Mouse (Mus musculus) small intestine, adult 2 months (tissue): ENCODE results near the gene Lrig2. TPM values are rescaled to one million over a fixed set of nuclear protein-coding genes. Genes with fewer than 3 reads are reported as not detected.
A peak's percentile ranks its signal among the peaks of the same experiment; 100 is the strongest.

Source experiments
- H3K27ac ChIP-seq: fragments of 200-500 bp; 2 replicates; pipeline ENCODE4 v1.5.1; 2012; ENCODE audit warnings: low read depth, low read length, control low read depth, inconsistent platforms; ENCODE audit not compliant: insufficient read depth
- H3K27me3 ChIP-seq: fragments of 200-500 bp; 2 replicates; pipeline ENCODE4 v1.6.1; 2012; ENCODE audit warnings: mild to moderate bottlenecking, moderate library complexity, low read length, inconsistent platforms; ENCODE audit not compliant: control insufficient read depth, insufficient read depth
- H3K36me3 ChIP-seq: fragments of 200-500 bp; 2 replicates; pipeline ENCODE4 v1.6.1; 2012; ENCODE audit warnings: mild to moderate bottlenecking, low read length, control low read depth, inconsistent platforms; ENCODE audit not compliant: control insufficient read depth, insufficient read depth
- H3K4me1 ChIP-seq: fragments of 200-500 bp; 2 replicates; pipeline ENCODE4 v1.6.1; 2012; ENCODE audit warnings: low read length, inconsistent platforms, mixed read lengths; ENCODE audit not compliant: control insufficient read depth, insufficient read depth, insufficient read length
- H3K4me3 ChIP-seq: fragments of 200-500 bp; 2 replicates; pipeline ENCODE4 v1.5.1; 2012; ENCODE audit warnings: low read depth, mild to moderate bottlenecking, control low read depth, inconsistent platforms, low read length, moderate library complexity
- CTCF ChIP-seq: fragments of 200-500 bp; IDR thresholded peaks from 2 replicates; pipeline ENCODE4 v1.5.1; 2012; ENCODE audit warnings: low read depth, mild to moderate bottlenecking, control low read depth, inconsistent platforms, low read length, moderate library complexity, mixed read lengths; ENCODE audit not compliant: insufficient replicate concordance, insufficient read length; ENCODE audit errors: extremely low read depth
- POLR2A ChIP-seq: fragments of 200-500 bp; IDR thresholded peaks from 2 replicates; pipeline ENCODE4 v1.6.1; 2012; ENCODE audit warnings: low read depth, mild to moderate bottlenecking, control low read depth, inconsistent platforms, low read length, moderate library complexity
- WGBS: fragments of 180-500 bp; shearing (Covaris S2); methylation state at CpG from one replicate; pipeline ENCODE4 v1.1.7; 2018; 5-methylcytosine and 5-hydroxymethylcytosine counted together
- polyA plus RNA-seq: library from polyadenylated mRNA; depleted of rRNA; stranded (reverse); fragments of >200 nt; gene quantifications from 2 replicates; pipeline ENCODE4 v1.2.3, GENCODE M21; 2012; rRNA removed

Lrig2 gene
- polyA plus RNA-seq, 1 experiment: 3.8 TPM

- Histone ChIP-seq H3K4me1 (peaks cover 24% of the 10 kb centered on the region; the same call in 1 of the 2 replicates), H3K27ac (no peak overlapping the region), H3K36me3 (no peaks in the 10 kb centered on the region), H3K4me3 (no peak overlapping the region), H3K27me3 (no peaks in the 10 kb centered on the region)
- no peak for TF ChIP-seq CTCF
- TF ChIP-seq POLR2A: no peak
- 25% methylated on average over 7 of the region's 7 CpGs for WGBS
Measured at GRCm38 (mm10) chr3:104352358-104353060, 159.2 kb downstream of the Lrig2 start.

- Histone ChIP-seq H3K27ac (no peak overlapping the region), H3K36me3 (no peaks in the 10 kb centered on the region), H3K4me3 (no peak overlapping the region), H3K4me1 (peaks cover 24% of the 10 kb centered on the region; the same call in 1 of the 2 replicates), H3K27me3 (no peaks in the 10 kb centered on the region)
- no peak for TF ChIP-seq CTCF
- no peak for TF ChIP-seq POLR2A
- WGBS: 36% methylated on average over 2 of the region's 2 CpGs
Measured at GRCm38 (mm10) chr3:104350253-104350945, 161.3 kb downstream of the Lrig2 start.

GRCm38 (mm10) chr3:104349847-104350228, 161.9 kb downstream of the Lrig2 start:
- no peak for TF ChIP-seq CTCF
- no peak for TF ChIP-seq POLR2A
- Histone ChIP-seq H3K4me3 (no peak overlapping the region), H3K27me3 (no peaks in the 10 kb centered on the region), H3K27ac (peak overlapping the region; percentile 23; the same call in 1 of the 2 replicates), H3K4me1 (peaks cover 24% of the 10 kb centered on the region; the same call in 1 of the 2 replicates), H3K36me3 (no peaks in the 10 kb centered on the region)
- 25% methylated on average over 2 of the region's 2 CpGs for WGBS

- Histone ChIP-seq H3K4me3 (no peak overlapping the region), H3K36me3 (no peaks in the 10 kb centered on the region), H3K27ac (0 out of 2 replicates have a peak overlapping the region, but pooled peaks have one; percentile 23), H3K27me3 (no peaks in the 10 kb centered on the region), H3K4me1 (peaks cover 24% of the 10 kb centered on the region; the same call in 1 of the 2 replicates)
- no peak for TF ChIP-seq POLR2A
- TF ChIP-seq CTCF: no peak
- 49% methylated on average over 8 of the region's 8 CpGs for WGBS
Measured at GRCm38 (mm10) chr3:104349203-104349846, 162.4 kb downstream of the Lrig2 start.

Other genes with a start within 250 kb of the Lrig2 start
- 8.3 and 17.1 TPM in 2 replicates for gene Slc16a1, start 126.8 kb upstream of the Lrig2 start, polyA plus RNA-seq